Mouse (Mus musculus) lung, adult 2 months (tissue): ENCODE measurements at regions not wholly inside any gene's neighbourhood (a gene's known extent, or its start where the extent isn't known, plus 50 kb on each side); places are given as distances from the start of the nearest gene placed in this dataset.

Experiments
- DNase-seq: peaks from one replicate; pipeline ENCODE4 v3.0.0; 2022
- H3K4me1 ChIP-seq: fragments of 200-500 bp; 2 replicates; pipeline ENCODE4 v1.6.1; 2011; ENCODE audit warnings: low read length; ENCODE audit not compliant: control insufficient read depth, insufficient read depth
- H3K4me3 ChIP-seq: fragments of 200-500 bp; replicated peaks from 2 replicates; pipeline ENCODE3; 2011; ENCODE audit warnings: low read depth, mild to moderate bottlenecking, control low read depth, low read length; ENCODE audit errors: extremely low read depth
- CTCF ChIP-seq: fragments of 200-500 bp; IDR thresholded peaks from 2 replicates; pipeline ENCODE4 v1.5.1; 2011; ENCODE audit warnings: mild to moderate bottlenecking, low read length, control low read depth; ENCODE audit not compliant: insufficient read depth
- POLR2A ChIP-seq: fragments of 200-500 bp; IDR thresholded peaks from 2 replicates; pipeline ENCODE4 v1.6.1; 2011; ENCODE audit warnings: low read depth, mild to moderate bottlenecking, control low read depth, low read length, borderline replicate concordance; ENCODE audit errors: extremely low read depth
- WGBS: fragments of 180-500 bp; shearing (Covaris S2); methylation state at CpG from one replicate; pipeline ENCODE4 v1.1.7; 2018; 5-methylcytosine and 5-hydroxymethylcytosine counted together

DNA sequence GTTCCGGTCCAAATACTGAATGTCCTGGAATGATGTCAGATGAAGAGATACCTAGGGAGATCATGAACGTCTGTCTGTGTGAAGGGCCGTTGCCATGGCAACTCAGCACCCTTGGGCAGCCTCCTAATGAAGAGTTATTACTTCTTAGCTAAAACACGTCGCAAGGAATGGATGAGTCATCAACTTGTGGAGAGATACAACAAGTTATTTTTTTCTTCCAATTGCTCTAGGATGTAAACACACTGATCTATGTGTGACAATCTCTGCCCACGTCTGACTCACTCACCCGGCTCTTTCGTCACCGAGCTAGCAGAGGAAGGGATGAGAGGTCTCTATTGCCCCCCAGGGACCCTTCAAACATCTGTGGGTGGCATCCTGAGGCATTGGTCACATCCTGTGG is 225.7 kb downstream of the Sipa1l2 start:
- WGBS, result 35% methylated on average over 9 of the region's 9 CpGs
- no peak for TF ChIP-seq CTCF
- no peak for TF ChIP-seq POLR2A
- Histone ChIP-seq H3K4me1 (peaks cover 12% of the 10 kb centered on the region), H3K4me3 (no peak overlapping the region)
- DNase-seq, result no peak

DNA sequence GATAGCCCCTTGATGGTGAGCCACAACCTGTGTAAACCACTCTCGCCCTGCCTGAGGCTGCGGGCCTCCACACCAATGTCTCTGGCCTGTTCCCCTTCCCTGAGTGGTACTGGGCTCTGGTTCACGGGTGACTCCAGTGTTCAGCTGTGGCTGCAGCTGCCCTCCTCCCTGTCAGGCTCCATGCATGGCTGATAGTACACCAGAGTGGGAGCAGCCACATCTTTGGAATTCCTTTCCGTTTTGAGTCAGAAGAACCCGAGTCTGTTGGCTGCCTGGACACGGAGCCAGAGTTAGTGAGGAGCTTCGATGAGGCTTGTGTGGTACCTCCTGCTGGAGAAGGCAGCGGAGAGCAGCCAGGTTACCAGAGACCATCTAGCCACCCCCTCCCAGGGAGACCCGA is 227.1 kb downstream of the Sipa1l2 start:
- WGBS, result 52% methylated on average over 9 of the region's 9 CpGs
- H3K4me1 ChIP-seq, result peaks cover 12% of the 10 kb centered on the region
- TF ChIP-seq CTCF (no peak), POLR2A (no peak)
- no peak overlapping the region for H3K4me3 ChIP-seq
- DNase-seq, result no peak

DNA sequence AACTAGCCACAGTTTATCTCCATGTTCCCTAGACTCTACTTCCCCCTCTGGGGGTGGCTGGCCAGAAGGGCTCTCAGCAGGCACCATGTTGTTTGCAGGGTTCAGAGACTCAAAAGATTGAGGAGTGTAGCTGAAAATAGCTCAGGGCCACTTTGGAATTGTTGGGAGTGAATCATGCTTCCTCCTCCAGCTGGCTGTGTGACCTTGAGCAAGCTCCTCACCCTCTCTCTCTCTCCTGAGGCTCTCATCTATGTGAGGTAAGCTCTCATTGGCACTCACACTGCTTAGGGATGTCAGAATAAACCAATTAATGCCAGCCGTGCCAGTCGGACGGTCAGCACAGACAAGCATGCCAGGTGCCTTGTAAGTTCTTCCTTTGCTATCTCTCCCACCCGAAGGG is 228.0 kb downstream of the Sipa1l2 start:
- 51% methylated on average over 4 of the region's 4 CpGs for WGBS
- TF ChIP-seq POLR2A (no peak), CTCF (no peak)
- peaks cover 12% of the 10 kb centered on the region for H3K4me1 ChIP-seq
- no peak overlapping the region for H3K4me3 ChIP-seq
- DNase-seq, result no peak

DNA sequence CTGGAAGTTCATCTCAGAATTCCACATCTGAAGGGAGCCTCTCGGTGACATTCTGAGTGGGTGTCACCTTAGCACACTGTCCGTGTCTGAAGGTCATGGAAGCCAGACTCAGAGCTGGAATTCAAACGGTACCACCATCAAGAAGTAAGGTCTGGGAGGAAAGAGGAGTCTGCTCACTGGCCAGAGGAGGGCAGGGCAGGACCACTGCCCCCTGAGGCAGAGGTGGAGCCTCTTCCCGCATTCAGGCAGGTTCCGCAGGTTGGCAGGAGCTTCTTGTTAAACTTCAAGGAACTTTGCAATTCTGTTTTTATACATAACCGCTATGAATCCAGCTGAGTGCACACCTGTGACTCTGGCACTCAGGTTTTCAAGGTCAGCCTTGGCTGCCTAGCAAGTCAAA is 231.4 kb downstream of the Sipa1l2 start:
- Histone ChIP-seq H3K4me3 (no peak overlapping the region), H3K4me1 (peaks cover 12% of the 10 kb centered on the region)
- no peak for DNase-seq
- peak; percentile 60 for TF ChIP-seq CTCF
- no peak for TF ChIP-seq POLR2A
- 62% methylated on average over 6 of the region's 6 CpGs for WGBS

DNA sequence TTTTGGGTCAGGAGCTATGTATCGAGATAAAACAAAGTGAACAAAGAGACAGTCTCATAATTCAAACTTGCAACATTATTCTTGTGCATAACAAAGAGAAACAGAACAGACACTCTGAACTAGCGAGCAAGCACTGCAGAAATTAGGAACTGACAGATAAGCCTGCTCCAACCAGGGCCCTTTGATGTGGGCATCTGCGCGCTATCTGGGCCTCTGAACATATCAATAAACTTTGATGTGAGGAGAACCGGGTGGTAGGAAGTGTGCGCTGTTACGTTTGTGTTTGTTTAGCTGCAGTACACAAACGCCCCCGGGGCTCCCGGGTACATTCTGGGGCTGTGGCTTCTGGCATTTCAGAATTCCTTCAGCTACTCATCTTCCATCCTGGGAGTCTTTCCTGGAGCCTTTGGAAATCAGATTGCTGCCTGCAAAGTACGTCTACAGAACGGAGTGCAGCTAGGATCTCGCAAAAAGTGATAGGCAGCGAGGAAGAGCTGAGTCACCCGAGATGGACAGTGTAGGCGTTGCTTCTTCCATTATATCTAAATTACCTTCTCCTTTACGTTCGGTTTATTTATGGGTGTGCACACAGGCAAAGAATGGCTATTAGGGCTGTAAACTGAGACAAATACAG is 232.0 kb downstream of the Sipa1l2 start:
- H3K4me1 ChIP-seq, result peaks cover 8% of the 10 kb centered on the region
- 38% methylated on average over 18 of the region's 18 CpGs for WGBS
- TF ChIP-seq POLR2A, result no peak
- no peak for TF ChIP-seq CTCF
- H3K4me3 ChIP-seq, result no peak overlapping the region
- no peak for DNase-seq

DNA sequence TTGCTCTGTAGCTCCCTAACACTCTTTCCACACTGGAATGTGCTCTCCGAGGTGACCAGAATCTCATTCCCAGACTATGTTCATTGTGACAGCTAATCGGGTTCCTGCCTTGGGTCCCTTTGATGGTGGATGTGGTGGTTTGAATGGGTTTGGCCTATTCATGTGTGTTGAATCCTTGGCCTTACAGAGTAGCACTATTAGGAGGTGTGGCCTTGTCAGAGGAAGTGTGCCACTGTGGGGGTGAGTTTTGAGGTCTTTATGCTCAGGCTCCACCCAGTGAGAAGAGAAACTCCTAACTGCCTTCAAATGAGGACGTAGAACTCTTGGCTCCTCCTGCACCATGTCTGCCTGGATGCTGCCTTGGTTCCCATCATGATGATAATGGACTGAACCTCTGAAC is 232.8 kb downstream of the Sipa1l2 start:
- H3K4me1 ChIP-seq, result peaks cover 2% of the 10 kb centered on the region
- 60% methylated on average over 3 of the region's 3 CpGs for WGBS
- no peak overlapping the region for H3K4me3 ChIP-seq
- TF ChIP-seq POLR2A, result no peak
- TF ChIP-seq CTCF, result no peak
- no peak for DNase-seq

DNA sequence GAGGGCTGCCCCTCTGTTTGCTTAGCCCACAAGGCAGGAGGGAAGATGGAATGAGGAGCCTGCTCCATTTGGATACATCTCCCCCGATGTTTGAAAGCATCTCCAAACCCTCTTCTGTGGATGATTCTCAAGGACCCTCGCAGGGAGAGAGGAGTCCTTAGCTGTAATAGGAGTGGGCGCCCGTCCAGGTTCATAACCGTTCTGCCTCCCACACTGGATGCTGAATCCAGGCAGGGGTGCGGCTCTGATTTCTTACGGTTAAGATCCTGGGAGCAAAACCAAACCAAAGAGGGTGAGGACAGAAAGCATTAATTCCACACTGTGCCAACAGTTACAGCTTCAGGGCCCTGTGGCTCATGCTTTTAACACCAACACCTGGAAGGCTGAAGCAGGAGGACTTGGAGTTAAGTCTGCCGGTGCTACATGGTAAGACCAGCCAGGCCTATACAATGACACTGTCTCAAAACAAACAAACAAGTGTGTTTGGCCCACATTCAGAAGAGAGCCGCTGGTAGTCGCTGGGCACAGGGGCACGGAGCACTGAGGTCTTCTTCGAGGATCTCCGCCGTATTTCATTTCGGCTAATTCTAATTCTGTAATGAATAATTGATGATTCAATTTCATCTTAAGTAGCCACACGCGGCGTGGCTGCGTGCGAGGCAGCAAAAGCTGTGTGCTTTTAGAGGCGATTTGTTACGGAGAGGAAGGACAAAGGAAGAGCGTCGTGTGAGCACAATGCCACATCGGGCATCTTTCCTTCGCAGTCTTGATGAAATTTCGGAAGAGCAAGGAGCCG is 233.8 kb downstream of the Sipa1l2 start:
- Histone ChIP-seq H3K4me3 (no peak overlapping the region), H3K4me1 (no peaks in the 10 kb centered on the region)
- WGBS, result 82% methylated on average over 28 of the region's 28 CpGs
- TF ChIP-seq CTCF, result no peak
- no peak for TF ChIP-seq POLR2A
- no peak for DNase-seq

DNA sequence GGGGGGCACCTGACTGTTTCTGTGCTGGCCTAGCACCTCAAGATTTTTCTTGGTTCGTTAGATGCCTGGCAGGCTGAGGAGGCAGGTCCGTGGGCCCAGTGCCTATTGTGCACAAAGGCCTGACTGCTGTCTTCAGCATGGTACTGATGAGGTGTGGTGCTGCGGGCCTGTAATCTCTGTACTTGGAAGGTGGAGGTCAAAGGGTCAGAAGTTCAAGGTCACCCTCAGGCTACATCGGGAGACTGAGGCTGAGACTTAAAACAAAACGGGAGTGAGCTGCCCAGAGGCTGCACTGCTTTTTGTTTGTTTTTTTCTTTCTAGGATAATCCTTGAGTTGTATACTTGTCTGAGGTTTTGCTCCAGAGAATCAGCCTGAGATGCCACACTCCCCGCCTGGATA is 234.4 kb downstream of the Sipa1l2 start:
- WGBS, result 71% methylated on average over 6 of the region's 6 CpGs
- no peak for TF ChIP-seq CTCF
- no peak for TF ChIP-seq POLR2A
- Histone ChIP-seq H3K4me3 (no peak overlapping the region), H3K4me1 (no peaks in the 10 kb centered on the region)
- DNase-seq, result no peak

DNA sequence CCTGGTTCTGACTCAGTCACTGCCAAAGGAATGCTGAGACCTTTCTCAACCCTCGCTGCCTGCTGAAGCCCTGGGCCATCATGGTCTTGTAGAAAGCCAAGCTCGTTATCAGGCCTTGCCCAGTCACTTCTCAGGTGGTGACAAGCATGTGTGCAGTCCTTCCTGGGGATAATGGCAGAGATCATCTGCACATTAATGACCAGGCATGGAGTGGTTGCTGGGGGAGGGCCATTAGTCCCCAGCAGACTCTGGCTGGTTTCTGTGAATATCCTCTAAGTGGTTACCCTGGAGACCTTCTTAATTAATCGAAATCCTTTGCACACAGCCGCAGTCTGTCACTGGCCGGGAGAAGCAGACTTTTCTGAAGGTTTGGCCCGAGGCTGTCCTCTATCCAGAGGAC is 239.0 kb downstream of the Sipa1l2 start:
- TF ChIP-seq POLR2A (no peak), CTCF (no peak)
- DNase-seq, result no peak
- Histone ChIP-seq H3K4me3 (no peak overlapping the region), H3K4me1 (peaks cover 5% of the 10 kb centered on the region)
- 79% methylated on average over 6 of the region's 6 CpGs for WGBS

DNA sequence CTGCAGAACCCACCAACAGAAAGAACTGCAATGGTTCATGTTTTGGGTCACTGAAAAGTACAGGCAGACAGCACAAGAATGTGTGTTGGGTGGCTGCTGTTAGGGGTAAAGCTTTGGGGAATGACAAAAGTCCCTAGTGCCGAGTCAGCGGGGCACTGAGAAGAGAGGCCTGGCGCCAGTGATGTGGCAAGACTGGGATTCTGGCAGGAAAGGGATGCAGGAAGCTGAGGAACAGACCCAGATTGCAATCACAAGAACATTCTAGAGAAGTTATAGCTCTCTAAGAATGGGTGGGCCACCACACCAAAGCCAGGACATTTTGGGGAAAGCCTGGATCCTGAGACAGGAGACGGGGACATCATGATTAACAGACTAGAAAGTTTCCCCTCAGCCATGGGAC is 241.0 kb downstream of the Sipa1l2 start:
- H3K4me1 ChIP-seq, result peaks cover 5% of the 10 kb centered on the region
- WGBS, result 31% methylated on average over 4 of the region's 4 CpGs
- TF ChIP-seq CTCF (no peak), POLR2A (no peak)
- no peak overlapping the region for H3K4me3 ChIP-seq
- DNase-seq, result no peak
